Mouse (Mus musculus) midbrain, embryonic 13.5 days (tissue): ENCODE measurements around the gene Slc6a8. TPM values are rescaled to one million over a fixed set of nuclear protein-coding genes. Genes with fewer than 3 reads are reported as not detected.
A peak's percentile ranks its signal among the peaks of the same experiment; 100 is the strongest.

Experiments
- ATAC-seq: fragments of 200-750 bp; cut with Nextera tagmentation; 2 replicates; pipeline ENCODE4 v1.8.0; 2017; ENCODE audit warnings: mild to moderate bottlenecking, moderate TSS enrichment, moderate library complexity
- H3K27ac ChIP-seq: fragments of 300-500 bp; sonication (generic); 2 replicates; pipeline ENCODE4 v1.5.1; 2015; ENCODE audit warnings: inconsistent platforms, mild to moderate bottlenecking, moderate library complexity
- H3K27me3 ChIP-seq: fragments of 300-500 bp; sonication (generic); 2 replicates; pipeline ENCODE4 v1.6.1; 2015; ENCODE audit warnings: mild to moderate bottlenecking, inconsistent platforms
- H3K36me3 ChIP-seq: fragments of 300-500 bp; sonication (generic); 2 replicates; pipeline ENCODE4 v1.6.1; 2015; ENCODE audit warnings: mild to moderate bottlenecking, inconsistent platforms
- H3K4me1 ChIP-seq: fragments of 300-500 bp; sonication (generic); replicated peaks from 2 replicates; pipeline ENCODE4 v1.6.1; 2015; ENCODE audit warnings: inconsistent platforms
- H3K4me2 ChIP-seq: fragments of 300-500 bp; sonication (generic); replicated peaks from 2 replicates; pipeline ENCODE4 v1.6.1; 2015; ENCODE audit warnings: moderate library complexity, mild to moderate bottlenecking, inconsistent platforms
- H3K4me3 ChIP-seq: fragments of 300-500 bp; sonication (generic); replicated peaks from 2 replicates; pipeline ENCODE4 v1.5.1; 2015; ENCODE audit warnings: mild to moderate bottlenecking, inconsistent platforms
- H3K9ac ChIP-seq: fragments of 300-500 bp; sonication (generic); replicated peaks from 2 replicates; pipeline ENCODE4 v1.6.1; 2015; ENCODE audit warnings: mild to moderate bottlenecking, inconsistent platforms
- H3K9me3 ChIP-seq: fragments of 300-500 bp; sonication (generic); 2 replicates; pipeline ENCODE4 v1.6.1; 2016; ENCODE audit warnings: mild to moderate bottlenecking, inconsistent platforms
- WGBS: fragments of 180-500 bp; shearing (Covaris S2); methylation state at CpG from one replicate; pipeline ENCODE4 v1.1.7; 2015; 5-methylcytosine and 5-hydroxymethylcytosine counted together
- polyA plus RNA-seq: library from polyadenylated mRNA; unstranded; fragments of >200 nt; fragmentation: Nextera tagmentation; extraction: Ambion mirVana; gene quantifications from 2 replicates; pipeline ENCODE4 v1.2.1, GENCODE M21; 2015

The Slc6a8 gene
- polyA plus RNA-seq, 1 experiment from 2014 or later = 6.4 TPM

DNA sequence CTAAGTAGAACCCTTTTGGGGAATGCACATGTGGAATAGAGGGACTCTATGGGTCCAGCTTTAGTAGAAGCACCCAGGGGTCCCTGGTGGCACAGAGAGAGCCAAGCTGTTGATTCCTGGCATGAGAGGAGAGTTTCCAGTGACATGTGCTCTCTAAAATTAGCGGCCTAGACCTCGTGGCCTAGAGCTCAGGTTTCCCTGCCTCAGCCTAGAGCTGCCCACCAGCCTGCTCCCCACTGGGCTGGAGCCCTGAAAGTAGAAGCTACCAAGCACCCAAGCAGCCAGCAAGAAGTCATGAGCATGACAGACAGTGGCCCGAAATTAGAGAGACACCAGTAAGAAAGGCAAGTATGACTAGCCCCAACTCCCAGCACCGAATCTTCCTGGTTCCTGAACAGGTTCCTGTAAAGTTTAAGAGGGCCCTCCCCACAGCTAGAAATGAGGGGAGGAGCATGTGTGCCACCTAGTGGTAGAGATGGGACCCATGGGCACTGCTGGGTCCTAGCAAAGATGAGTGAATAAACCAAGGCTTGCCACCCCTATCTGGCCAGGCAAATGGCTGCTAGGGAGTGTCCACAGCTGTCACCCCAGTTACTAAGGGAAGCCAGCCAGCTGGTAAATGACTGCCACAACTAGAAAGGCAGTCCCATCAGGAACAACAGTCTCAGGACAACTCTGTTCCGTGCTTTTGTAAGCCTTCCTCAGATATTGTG, 18.1 kb downstream of the Slc6a8 start:
- H3K4me2 ChIP-seq = no peak overlapping the region
- H3K9me3 ChIP-seq = no peaks in the 10 kb centered on the region
- no peaks in the 10 kb centered on the region for H3K27me3 ChIP-seq
- H3K9ac ChIP-seq = no peak overlapping the region
- WGBS = 75% methylated on average over 5 of the region's 5 CpGs
- H3K4me3 ChIP-seq = no peak overlapping the region
- ATAC-seq = 0 out of 2 replicates have a peak, but pooled peaks have one; percentile 45
- peaks cover 33% of the 10 kb centered on the region for H3K36me3 ChIP-seq
- no peak overlapping the region for H3K27ac ChIP-seq
- no peaks in the 10 kb centered on the region for H3K4me1 ChIP-seq

DNA sequence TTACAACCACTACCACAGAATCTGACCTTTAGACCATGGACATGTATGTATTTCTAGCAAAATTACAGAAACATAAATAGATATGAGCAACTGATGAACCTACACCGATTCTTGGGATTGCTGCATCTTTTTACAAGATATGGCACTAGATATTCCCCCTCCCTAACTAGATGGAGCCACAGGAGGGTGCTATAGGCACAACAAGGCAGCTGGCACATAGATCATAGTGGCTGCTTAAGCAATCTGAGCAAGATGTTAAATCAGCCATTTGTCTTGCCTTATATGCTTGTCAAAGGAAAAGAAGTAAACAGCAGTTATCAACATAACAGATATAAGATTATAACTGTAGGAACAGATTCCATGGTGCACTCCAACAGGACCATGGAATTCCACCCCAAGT, 27.5 kb downstream of the Slc6a8 start:
- ATAC-seq = no peak
- 81% methylated on average over 1 of the region's 1 CpGs for WGBS

DNA sequence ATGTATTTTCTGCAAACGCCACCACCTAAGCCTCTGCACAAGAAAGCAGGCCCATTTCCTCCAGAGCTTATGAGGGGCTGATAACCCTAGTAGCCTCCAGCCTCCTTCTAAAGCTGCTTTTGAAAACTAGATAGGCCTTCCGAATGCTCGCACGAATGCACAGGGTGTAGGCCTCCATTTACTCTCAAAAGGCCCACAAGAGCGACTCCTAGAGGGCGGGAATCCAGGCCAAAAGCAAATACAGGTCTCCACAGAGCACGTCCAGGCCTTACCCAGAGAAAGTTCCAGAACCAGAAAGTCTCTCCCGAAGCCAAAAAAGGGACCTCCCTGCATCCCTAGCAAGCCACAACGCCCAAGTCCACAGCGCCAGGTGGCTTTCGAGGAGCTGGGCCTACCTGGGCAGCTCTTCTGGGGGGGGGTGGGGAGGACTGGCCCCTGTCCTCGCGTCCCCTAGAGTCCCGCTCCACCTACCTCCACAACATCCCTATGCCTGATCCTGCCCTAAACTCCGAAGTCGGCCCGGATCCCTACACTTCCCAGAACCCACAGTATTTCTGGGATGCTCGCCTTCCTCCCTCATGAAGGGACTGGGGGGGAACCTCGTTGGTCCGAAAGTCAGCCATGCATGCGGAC, 42.6 kb downstream of the Slc6a8 start:
- Histone ChIP-seq H3K4me1 (peaks cover 38% of the 10 kb centered on the region), H3K4me3 (peak overlapping the region; percentile 47), H3K9ac (peak overlapping the region; percentile 67), H3K36me3 (peaks cover 10% of the 10 kb centered on the region; the same call in 1 of the 2 replicates), H3K27me3 (no peaks in the 10 kb centered on the region), H3K27ac (peak overlapping the region; percentile 77), H3K9me3 (no peaks in the 10 kb centered on the region), H3K4me2 (peak overlapping the region; percentile 67)
- WGBS = 25% methylated on average over 21 of the region's 21 CpGs
- peak; percentile 71 for ATAC-seq

More for the DNA sequence above, 27.5 kb downstream of the Slc6a8 start:
- peaks cover 6% of the 10 kb centered on the region for H3K36me3 ChIP-seq
- H3K9me3 ChIP-seq = no peaks in the 10 kb centered on the region
- H3K4me1 ChIP-seq = no peaks in the 10 kb centered on the region
- no peaks in the 10 kb centered on the region for H3K27me3 ChIP-seq
- H3K27ac ChIP-seq = no peak overlapping the region
- H3K4me3 ChIP-seq = no peak overlapping the region
- no peak overlapping the region for H3K4me2 ChIP-seq
- H3K9ac ChIP-seq = no peak overlapping the region

DNA sequence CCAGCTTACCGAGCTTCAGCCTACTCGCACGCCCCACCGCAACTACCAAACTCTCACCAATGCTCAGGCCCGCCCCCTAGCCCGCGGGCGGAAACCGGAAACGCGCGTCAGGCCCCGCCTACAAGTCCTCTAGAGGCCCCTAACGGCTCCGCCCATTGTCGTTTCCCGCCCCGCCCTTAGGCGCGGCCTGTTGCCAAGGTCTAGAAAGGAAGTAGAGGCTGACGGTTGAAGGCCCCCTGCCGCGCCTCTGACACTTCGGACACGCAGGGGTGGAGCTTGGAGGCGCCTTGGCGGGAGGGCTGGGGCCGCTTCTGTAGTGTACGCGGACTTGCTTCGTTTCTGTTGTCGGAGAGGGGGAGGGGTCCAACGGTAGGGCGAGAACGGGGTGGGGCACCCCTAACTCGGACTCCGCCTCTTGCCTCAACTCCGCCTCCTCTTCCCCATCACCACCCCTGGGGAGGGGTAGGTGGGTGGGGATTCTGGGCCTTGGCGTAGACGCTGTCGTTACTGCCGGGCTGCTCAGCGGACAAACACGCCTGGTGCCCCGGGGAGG, 43.2 kb downstream of the Slc6a8 start, which contains the start of the genes Bcap31 and Abcd1:
Gene Bcap31 (minus strand): TSS at position 67 of the 553 bp plus-strand sequence.
Gene Abcd1 (plus strand): TSS at position 489 of the 553 bp plus-strand sequence.
- 29% methylated on average over 45 of the region's 45 CpGs for WGBS
- H3K4me2 ChIP-seq = peak within 1 kb of the TSS; percentile 67
- peak; percentile 95 for ATAC-seq
- peaks cover 38% of the 10 kb centered on the region for H3K4me1 ChIP-seq
- H3K4me3 ChIP-seq = peak within 1 kb of the TSS; percentile 47
- peaks cover 5% of the 10 kb centered on the region; the same call in 1 of the 2 replicates for H3K36me3 ChIP-seq
- no peaks in the 10 kb centered on the region for H3K9me3 ChIP-seq
- H3K27me3 ChIP-seq = no peaks in the 10 kb centered on the region
- peak within 1 kb of the TSS; percentile 67 for H3K9ac ChIP-seq
- H3K27ac ChIP-seq = peak within 1 kb of the TSS; percentile 77

DNA sequence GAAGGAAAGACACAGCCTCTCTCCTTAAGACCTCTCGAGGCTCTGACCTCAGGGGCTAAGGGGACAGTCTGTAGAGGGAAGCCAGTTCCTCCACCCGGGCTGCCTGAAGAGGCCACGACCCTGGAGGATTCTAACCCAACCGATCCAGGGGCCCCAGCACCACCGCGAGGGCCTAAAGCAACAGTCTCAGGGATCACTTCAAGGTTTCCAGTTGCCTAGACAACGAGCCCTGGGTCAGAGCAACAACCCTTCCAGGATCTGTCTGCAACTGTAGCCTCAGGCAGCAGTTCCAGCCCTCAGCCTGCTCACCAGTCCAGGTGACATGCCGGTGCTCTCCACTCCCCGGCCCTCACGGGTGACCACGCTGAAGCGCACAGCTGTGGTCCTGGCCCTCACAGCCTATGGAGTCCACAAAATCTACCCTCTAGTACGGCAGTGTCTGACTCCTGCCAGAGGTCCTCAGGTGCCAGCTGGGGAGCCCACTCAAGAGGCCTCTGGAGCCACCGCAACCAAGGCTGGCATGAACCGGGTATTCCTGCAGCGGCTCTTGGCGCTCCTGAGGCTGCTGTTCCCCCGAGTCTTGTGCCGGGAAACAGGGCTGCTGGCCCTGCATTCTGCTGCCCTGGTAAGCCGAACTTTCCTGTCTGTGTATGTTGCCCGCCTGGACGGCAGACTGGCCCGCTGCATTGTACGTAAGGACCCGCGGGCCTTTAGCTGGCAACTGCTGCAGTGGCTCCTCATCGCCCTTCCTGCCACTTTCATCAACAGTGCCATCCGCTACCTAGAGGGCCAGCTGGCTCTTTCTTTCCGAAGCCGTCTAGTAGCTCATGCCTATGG, 44.0 kb downstream of the Slc6a8 start:
- peak overlapping the region; percentile 77 for H3K27ac ChIP-seq
- H3K4me2 ChIP-seq = peak overlapping the region; percentile 67
- WGBS = 36% methylated on average over 30 of the region's 30 CpGs
- H3K4me3 ChIP-seq = peak overlapping the region; percentile 47
- peak; percentile 63 for ATAC-seq
- H3K9me3 ChIP-seq = no peaks in the 10 kb centered on the region
- H3K9ac ChIP-seq = peak overlapping the region; percentile 67
- no peaks in the 10 kb centered on the region for H3K27me3 ChIP-seq
- peaks cover 38% of the 10 kb centered on the region for H3K4me1 ChIP-seq
- peaks cover 5% of the 10 kb centered on the region; the same call in 1 of the 2 replicates for H3K36me3 ChIP-seq

DNA sequence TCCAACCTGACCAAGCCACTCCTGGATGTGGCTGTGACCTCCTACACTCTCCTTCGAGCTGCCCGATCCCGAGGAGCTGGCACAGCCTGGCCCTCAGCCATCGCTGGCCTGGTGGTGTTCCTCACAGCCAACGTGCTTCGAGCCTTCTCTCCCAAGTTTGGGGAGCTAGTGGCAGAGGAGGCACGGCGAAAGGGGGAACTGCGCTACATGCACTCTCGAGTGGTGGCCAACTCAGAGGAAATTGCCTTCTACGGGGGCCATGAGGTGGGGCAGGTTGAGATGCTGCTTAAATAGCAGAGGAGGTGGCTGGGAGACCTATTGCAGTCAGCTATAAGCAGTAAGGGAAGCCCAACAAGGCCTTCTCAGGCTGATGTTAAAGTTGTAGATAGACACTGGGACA, 44.7 kb downstream of the Slc6a8 start:
- H3K36me3 ChIP-seq = no peaks in the 10 kb centered on the region
- H3K27ac ChIP-seq = no peak overlapping the region
- H3K4me2 ChIP-seq = peak overlapping the region; percentile 67
- H3K27me3 ChIP-seq = no peaks in the 10 kb centered on the region
- ATAC-seq = no peak
- H3K9ac ChIP-seq = no peak overlapping the region
- no peaks in the 10 kb centered on the region for H3K9me3 ChIP-seq
- WGBS = 74% methylated on average over 11 of the region's 11 CpGs
- peaks cover 38% of the 10 kb centered on the region for H3K4me1 ChIP-seq
- H3K4me3 ChIP-seq = peak overlapping the region; percentile 47

DNA sequence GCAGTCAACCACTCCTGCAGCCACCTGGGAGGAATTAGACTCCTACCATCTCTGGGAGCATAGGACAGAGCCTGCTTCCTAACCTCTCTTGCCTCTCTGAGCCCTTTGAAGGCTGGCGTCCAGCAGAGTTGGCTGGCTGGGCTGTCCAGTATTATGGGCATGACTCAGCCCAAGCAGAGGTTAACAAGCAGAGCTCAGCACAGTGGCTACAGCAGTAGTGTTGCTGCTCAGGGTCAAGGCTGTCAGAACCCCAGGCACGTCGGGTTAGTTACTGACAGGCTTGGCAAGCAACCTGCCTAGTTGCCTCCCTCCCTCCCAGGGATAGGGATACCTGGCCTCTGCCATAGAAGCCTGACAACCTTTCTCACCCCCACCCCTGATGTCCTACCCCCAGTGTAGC, 45.3 kb downstream of the Slc6a8 start:
- Histone ChIP-seq H3K4me2 (peak overlapping the region; percentile 67), H3K4me1 (peaks cover 38% of the 10 kb centered on the region), H3K9ac (0 out of 2 replicates have a peak overlapping the region, but pooled peaks have one; percentile 10), H3K36me3 (no peaks in the 10 kb centered on the region), H3K9me3 (no peaks in the 10 kb centered on the region), H3K27me3 (no peaks in the 10 kb centered on the region), H3K4me3 (no peak overlapping the region), H3K27ac (no peak overlapping the region)
- 61% methylated on average over 3 of the region's 3 CpGs for WGBS
- no peak for ATAC-seq

DNA sequence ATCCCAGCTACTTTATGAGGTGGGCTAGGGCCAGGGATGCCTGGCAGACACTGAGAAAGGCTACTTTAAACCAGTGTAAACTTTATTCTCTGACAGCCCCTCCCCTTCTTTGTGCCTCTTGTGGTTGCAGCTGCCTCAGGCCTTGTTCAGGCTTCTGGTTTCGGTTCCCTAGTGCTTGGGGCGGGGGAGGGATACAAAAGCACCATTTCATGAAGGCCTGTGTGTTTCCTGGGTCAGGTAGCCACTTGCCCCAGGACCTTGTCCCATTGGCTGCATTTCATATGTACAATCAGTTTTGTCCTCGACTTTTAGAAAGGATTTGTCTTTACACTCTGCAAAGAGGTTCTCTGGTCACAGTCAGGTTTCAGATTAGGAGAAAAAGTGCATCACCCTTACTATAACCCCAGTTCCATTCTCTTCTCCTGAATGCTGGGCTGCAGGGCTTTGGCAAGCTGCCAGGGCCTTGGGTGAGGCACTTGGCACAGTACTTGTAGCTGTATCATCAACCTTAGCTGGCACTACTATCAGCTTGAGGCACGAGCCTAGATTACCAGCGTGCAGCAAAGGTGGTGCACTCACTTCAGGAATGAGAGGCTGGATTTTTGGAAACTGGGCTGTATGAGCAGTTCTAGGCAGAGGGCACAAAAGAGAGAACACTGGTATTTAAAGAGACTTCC, 45.9 kb downstream of the Slc6a8 start:
- peak overlapping the region; percentile 67 for H3K4me2 ChIP-seq
- peaks cover 38% of the 10 kb centered on the region for H3K4me1 ChIP-seq
- no peak for ATAC-seq
- H3K4me3 ChIP-seq = no peak overlapping the region
- no peak overlapping the region for H3K27ac ChIP-seq
- H3K9me3 ChIP-seq = no peaks in the 10 kb centered on the region
- peak overlapping the region; percentile 10; the same call in 1 of the 2 replicates for H3K9ac ChIP-seq
- H3K36me3 ChIP-seq = no peaks in the 10 kb centered on the region
- H3K27me3 ChIP-seq = no peaks in the 10 kb centered on the region
- WGBS = 54% methylated on average over 5 of the region's 5 CpGs

DNA sequence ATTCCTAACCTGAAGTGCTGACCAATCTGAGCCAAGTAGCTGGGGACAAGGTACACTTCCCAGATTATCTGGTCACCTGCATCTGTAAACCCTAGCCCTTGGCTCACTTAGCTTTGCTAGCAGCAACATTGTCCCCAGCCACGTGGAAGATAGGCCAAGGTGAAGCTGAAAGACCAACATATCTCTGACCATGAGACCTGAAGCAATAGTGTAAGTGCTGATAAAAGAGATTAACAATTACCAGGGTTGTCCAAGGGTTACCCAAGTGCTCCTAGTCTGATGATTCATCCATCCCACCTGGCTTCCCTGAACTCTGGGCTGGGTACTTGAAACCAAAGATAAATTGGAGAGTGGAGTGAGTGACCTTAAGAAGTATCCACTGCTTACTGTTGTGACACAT, 58.0 kb downstream of the Slc6a8 start:
- ATAC-seq = no peak
- Histone ChIP-seq H3K27me3 (no peaks in the 10 kb centered on the region), H3K4me2 (no peak overlapping the region), H3K9me3 (no peaks in the 10 kb centered on the region), H3K4me3 (no peak overlapping the region), H3K4me1 (no peaks in the 10 kb centered on the region), H3K9ac (no peak overlapping the region), H3K36me3 (peaks cover 18% of the 10 kb centered on the region), H3K27ac (no peak overlapping the region)
- 52% methylated on average over 1 of the region's 1 CpGs for WGBS
